Mouse (Mus musculus): Measurements from ENCODE around the gene Dnaic2.

Gene Dnaic2

GRCm38 (mm10) chr11:114745134-114745533, 17.9 kb downstream of the Dnaic2 start:
- DNase-seq (ENCODE audit: low read depth, low spot score): peak; percentile 74

- DNase-seq (ENCODE audit: low read depth, low spot score): no peak
Measured at GRCm38 (mm10) chr11:114747564-114748138, 20.4 kb downstream of the Dnaic2 start.

GRCm38 (mm10) chr11:114764820-114765818, 37.9 kb downstream of the Dnaic2 start, which contains the start of gene Kif19a:
Gene Kif19a (plus strand): TSS chr11:114765388.
- peak; percentile 43 for DNase-seq (ENCODE audit: low read depth, low spot score)

- no peak for DNase-seq (ENCODE audit: low read depth, low spot score)
Measured at GRCm38 (mm10) chr11:114769911-114770310, 42.7 kb downstream of the Dnaic2 start.

- DNase-seq (ENCODE audit: low read depth, low spot score): no peak
Measured at GRCm38 (mm10) chr11:114771896-114772295, 44.7 kb downstream of the Dnaic2 start.

GRCm38 (mm10) chr11:114780076-114780475, 52.9 kb downstream of the Dnaic2 start:
- no peak for DNase-seq (ENCODE audit: low read depth, low spot score)

- DNase-seq (ENCODE audit: low read depth, low spot score): no peak
Measured at GRCm38 (mm10) chr11:114785892-114786291, 58.7 kb downstream of the Dnaic2 start.

GRCm38 (mm10) chr11:114786326-114786725, 59.1 kb downstream of the Dnaic2 start:
- DNase-seq (ENCODE audit: low read depth, low spot score): peak; percentile 44

- no peak for DNase-seq (ENCODE audit: low read depth, low spot score)
Measured at GRCm38 (mm10) chr11:114787611-114788010, 60.4 kb downstream of the Dnaic2 start.

- DNase-seq (ENCODE audit: low read depth, low spot score): peak; percentile 68
Measured at GRCm38 (mm10) chr11:114789061-114789714, 62.0 kb downstream of the Dnaic2 start.

GRCm38 (mm10) chr11:114789716-114790115, 62.5 kb downstream of the Dnaic2 start:
- no peak for DNase-seq (ENCODE audit: low read depth, low spot score)

- no peak for DNase-seq (ENCODE audit: low read depth, low spot score)
Measured at GRCm38 (mm10) chr11:114790171-114790570, 63.0 kb downstream of the Dnaic2 start.

- DNase-seq (ENCODE audit: low read depth, low spot score): no peak
Measured at GRCm38 (mm10) chr11:114790841-114791240, 63.6 kb downstream of the Dnaic2 start.

GRCm38 (mm10) chr11:114791351-114791889, 64.2 kb downstream of the Dnaic2 start:
- DNase-seq (ENCODE audit: low read depth, low spot score): no peak

GRCm38 (mm10) chr11:114791891-114792411, 64.7 kb downstream of the Dnaic2 start:
- no peak for DNase-seq (ENCODE audit: low read depth, low spot score)

GRCm38 (mm10) chr11:114792931-114793494, 65.8 kb downstream of the Dnaic2 start:
- DNase-seq (ENCODE audit: low read depth, low spot score): no peak

- no peak for DNase-seq (ENCODE audit: low read depth, low spot score)
Measured at GRCm38 (mm10) chr11:114793868-114794545, 66.8 kb downstream of the Dnaic2 start.

GRCm38 (mm10) chr11:114794691-114795090, 67.5 kb downstream of the Dnaic2 start:
- no peak for DNase-seq (ENCODE audit: low read depth, low spot score)

- DNase-seq (ENCODE audit: low read depth, low spot score): no peak
Measured at GRCm38 (mm10) chr11:114795231-114795746, 68.1 kb downstream of the Dnaic2 start.

GRCm38 (mm10) chr11:114795848-114796322, 68.7 kb downstream of the Dnaic2 start, which contains the start of gene Btbd17:
Gene Btbd17 (minus strand): TSS chr11:114795945.
- no peak for DNase-seq (ENCODE audit: low read depth, low spot score)

Measured in CD4-positive helper T cell, adult 2 months (primary cell).